10 mouse cellular contexts compared by ENCODE assay signal in the genomic region with DNA sequence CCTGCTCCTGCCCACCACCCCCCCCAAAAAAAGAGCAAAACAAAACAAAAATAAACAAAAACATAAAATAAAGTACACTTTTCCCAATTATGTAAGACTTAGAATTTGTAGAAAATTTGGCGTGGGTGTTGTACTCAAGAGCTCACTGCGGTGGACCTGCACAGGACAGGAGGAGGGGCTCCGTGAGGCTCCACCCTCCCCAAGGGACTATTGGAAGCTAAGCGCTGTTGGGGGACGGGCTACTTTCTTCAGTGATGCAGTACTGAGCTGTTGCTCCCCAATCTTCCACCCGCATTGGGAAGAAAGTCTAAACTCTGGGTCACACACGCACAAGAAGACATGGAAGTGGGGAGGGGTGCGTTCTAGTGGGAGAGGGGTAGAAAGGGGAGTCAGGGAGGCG.
DNase-seq lines count a peak whose midpoint lies in the region; ATAC-seq lines count a peak whose summit lies in the region.
"Had no signal": no experiment of that assay in that cellular context is flagged by ENCODE, and none has a peak within 500 bp of the region (broad histone marks: within the 10 kb centered on the region; RNA-seq: fewer than 3 reads in every experiment).

No protein-coding gene starts in this region.

- H3K9ac ChIP-seq in limb, embryonic 12.5 days (replicated peaks): no peak overlapping the region
- H3K9ac ChIP-seq in embryonic facial prominence, embryonic 14.5 days (ENCODE audit: low read depth, low read length): no peak overlapping the region
- no peak overlapping the region for H3K9ac ChIP-seq in midbrain, embryonic 12.5 days (replicated peaks)

- peaks cover 12% of the 10 kb centered on the region; the same call in 1 of the 2 replicates for H3K4me1 ChIP-seq in limb, embryonic 12.5 days (replicated peaks)
- H3K4me1 ChIP-seq in limb, embryonic 10.5 days: peaks cover 21% of the 10 kb centered on the region
- H3K4me1 ChIP-seq in embryonic facial prominence, embryonic 14.5 days (ENCODE audit: control insufficient read depth, insufficient read depth, low read length): peaks cover 9% of the 10 kb centered on the region; the same call in 1 of the 2 replicates
- peaks cover 40% of the 10 kb centered on the region for H3K4me1 ChIP-seq in midbrain, embryonic 12.5 days

- H3K27me3 ChIP-seq in limb, embryonic 12.5 days: peaks cover 31% of the 10 kb centered on the region
- H3K27me3 ChIP-seq in limb, embryonic 10.5 days (ENCODE audit: low read depth, poor library complexity, severe bottlenecking): peaks cover 54% of the 10 kb centered on the region
- H3K27me3 ChIP-seq in embryonic facial prominence, embryonic 14.5 days (replicated peaks; ENCODE audit: control insufficient read depth, insufficient read depth, low read length): 0 out of 2 replicates have a peak, but pooled peaks cover 6% of the 10 kb centered on the region
- peaks cover 30% of the 10 kb centered on the region for H3K27me3 ChIP-seq in midbrain, embryonic 12.5 days

- H3K4me3 ChIP-seq in limb, embryonic 12.5 days (replicated peaks): no peak overlapping the region
- no peak overlapping the region for H3K4me3 ChIP-seq in limb, embryonic 10.5 days
- H3K4me3 ChIP-seq in embryonic facial prominence, embryonic 14.5 days (ENCODE audit: low read depth, low read length): no peak overlapping the region
- no peak overlapping the region for H3K4me3 ChIP-seq in midbrain, embryonic 12.5 days

- H3K27ac ChIP-seq in limb, embryonic 12.5 days: no peak overlapping the region
- H3K27ac ChIP-seq in limb, embryonic 10.5 days: no peak overlapping the region
- H3K27ac ChIP-seq in embryonic facial prominence, embryonic 14.5 days (replicated peaks; ENCODE audit: low read depth, low read length): no peak overlapping the region
- H3K27ac ChIP-seq in midbrain, embryonic 12.5 days (replicated peaks): peak overlapping the region; percentile 66

- H3K36me3 ChIP-seq in limb, embryonic 12.5 days: no peaks in the 10 kb centered on the region
- no peaks in the 10 kb centered on the region for H3K36me3 ChIP-seq in limb, embryonic 10.5 days
- no peaks in the 10 kb centered on the region for H3K36me3 ChIP-seq in embryonic facial prominence, embryonic 14.5 days (ENCODE audit: control insufficient read depth, insufficient read depth, low read length)
- no peaks in the 10 kb centered on the region for H3K36me3 ChIP-seq in midbrain, embryonic 12.5 days

- intact Hi-C loops in left cerebral cortex, postnatal 14 days (cut with DNase I): no loop called here

- no peak for DNase-seq in limb, embryonic 10.5 days (ENCODE audit: low spot score)
- DNase-seq in ZHBTc4 (ENCODE audit: low read depth, low spot score): peak; percentile 71
- DNase-seq in embryonic facial prominence, embryonic 14.5 days (ENCODE audit: low spot score): peak; percentile 45
- no peak for DNase-seq in layer of hippocampus, postnatal 25 days (ENCODE audit: extremely low spot score in 1 of 2, low spot score in 1 of 2)
- DNase-seq in left cerebral cortex, adult 8-10 months (ENCODE audit: low spot score in 2 of 2): no peak
- no peak for DNase-seq in left cerebral cortex, postnatal 14 days (ENCODE audit: low spot score in 2 of 2)
- DNase-seq: cerebellum, adult 11-12 months; gastrocnemius, postnatal 25 days had no signal

- no peaks in the 10 kb centered on the region for H3K9me3 ChIP-seq in limb, embryonic 12.5 days
- H3K9me3 ChIP-seq in limb, embryonic 10.5 days (replicated peaks): no peaks in the 10 kb centered on the region
- H3K9me3 ChIP-seq in embryonic facial prominence, embryonic 14.5 days (ENCODE audit: control insufficient read depth, low read length): no peaks in the 10 kb centered on the region
- H3K9me3 ChIP-seq in midbrain, embryonic 12.5 days: no peaks in the 10 kb centered on the region

- ATAC-seq in limb, embryonic 12.5 days (ENCODE audit: insufficient number of reproducible peaks, insufficient read depth, low FRiP score, low TSS enrichment, low read depth): no peak
- ATAC-seq in embryonic facial prominence, embryonic 14.5 days (ENCODE audit: low read depth): 0 out of 2 replicates have a peak, but pooled peaks have one; percentile 41
- ATAC-seq in midbrain, embryonic 12.5 days (ENCODE audit: low FRiP score, low read depth): no peak

- WGBS in limb, embryonic 12.5 days: 19% methylated on average over 9 of the region's 9 CpGs
- 19% methylated on average over 9 of the region's 9 CpGs for WGBS in limb, embryonic 10.5 days
- 14% methylated on average over 9 of the region's 9 CpGs for WGBS in embryonic facial prominence, embryonic 14.5 days
- 17% methylated on average over 9 of the region's 9 CpGs for WGBS in midbrain, embryonic 12.5 days

- H3K4me2 ChIP-seq in limb, embryonic 12.5 days: peak overlapping the region; percentile 10; the same call in 1 of the 2 replicates
- peak overlapping the region; percentile 25; the same call in 1 of the 2 replicates for H3K4me2 ChIP-seq in embryonic facial prominence, embryonic 14.5 days (ENCODE audit: low read depth, low read length)
- H3K4me2 ChIP-seq in midbrain, embryonic 12.5 days (replicated peaks): peak overlapping the region; percentile 27; the same call in 1 of the 2 replicates

Comparison
In these comparisons a context has a peak if more than half of its experiments do, and no peak if none do; other contexts are left out.
1. DNase-seq: peak in ZHBTc4 (single experiment) and embryonic facial prominence, embryonic 14.5 days (single experiment); none in limb, embryonic 10.5 days (single experiment), layer of hippocampus, postnatal 25 days (0 of 2), left cerebral cortex, adult 8-10 months (0 of 2) and left cerebral cortex, postnatal 14 days (0 of 2).
2. Peak in every context shown above with its lines, with median percentiles within 50 percentile points of each other: H3K4me2 ChIP-seq.